Mouse (Mus musculus) myocyte (in vitro differentiated cells): ENCODE measurements around the gene Unc79. TPM values are rescaled to one million over a fixed set of nuclear protein-coding genes. Genes with fewer than 3 reads are reported as not detected.

Source experiments
- H3K27me3 ChIP-seq: one replicate; pipeline ENCODE4 v1.6.1; 2011; ENCODE audit not compliant: control insufficient read depth, insufficient read depth, insufficient read length
- H3K36me3 ChIP-seq: one replicate; pipeline ENCODE4 v1.6.1; 2011; ENCODE audit not compliant: control insufficient read depth, insufficient read depth
- H3K4me2 ChIP-seq: one replicate; pipeline ENCODE4 v1.6.1; 2011; ENCODE audit warnings: low read depth, control low read depth
- H3K4me3 ChIP-seq: one replicate; pipeline ENCODE4 v1.5.1; 2011; ENCODE audit warnings: mild to moderate bottlenecking, control low read depth, moderate library complexity
- H3K79me2 ChIP-seq: one replicate; pipeline ENCODE4 v1.6.1; 2011; ENCODE audit not compliant: control insufficient read depth, insufficient read depth
- H3ac ChIP-seq: one replicate; pipeline ENCODE4 v1.6.1; 2011; ENCODE audit not compliant: control insufficient read depth, insufficient read length
- CEBPB ChIP-seq: IDR thresholded peaks from 2 replicates; pipeline ENCODE4 v1.6.1; 2011; ENCODE audit warnings: mild to moderate bottlenecking, moderate library complexity; ENCODE audit not compliant: poor library complexity, insufficient read depth, severe bottlenecking
- E2F4 ChIP-seq: IDR thresholded peaks from one replicate; pipeline ENCODE4 v1.6.1; 2011; ENCODE audit warnings: mild to moderate bottlenecking, control low read depth, moderate library complexity; ENCODE audit not compliant: insufficient read depth
- MAX ChIP-seq: IDR thresholded peaks from one replicate; pipeline ENCODE4 v1.6.1; 2011; ENCODE audit warnings: low read depth, mild to moderate bottlenecking, control low read depth
- MYOD1 ChIP-seq, 3 experiments: IDR thresholded peaks; one replicate each; pipeline ENCODE4 v1.6.1; 2011; ENCODE audit warnings: control low read depth in 2 of 3, low read depth in 2 of 3, mild to moderate bottlenecking in 2 of 3, moderate library complexity in 1 of 3; ENCODE audit not compliant: insufficient read length in 2 of 3, control insufficient read depth in 1 of 3
- MYOG ChIP-seq, 3 experiments: IDR thresholded peaks; one replicate each; pipeline ENCODE4 v1.6.1; 2011; ENCODE audit warnings: control low read depth in 2 of 3, low read depth in 2 of 3, mild to moderate bottlenecking in 2 of 3; ENCODE audit not compliant: insufficient read length in 2 of 3, control insufficient read depth in 1 of 3, insufficient read depth in 1 of 3
- POLR2A ChIP-seq: IDR thresholded peaks from one replicate; pipeline ENCODE4 v1.6.1; 2011; ENCODE audit warnings: low read depth, mild to moderate bottlenecking, control low read depth, moderate library complexity; ENCODE audit not compliant: insufficient read length
- POLR2AphosphoS2 ChIP-seq: IDR thresholded peaks from one replicate; pipeline ENCODE4 v1.6.1; 2011; ENCODE audit warnings: low read depth, control low read depth; ENCODE audit not compliant: insufficient read length
- REST ChIP-seq: IDR thresholded peaks from one replicate; pipeline ENCODE4 v1.6.1; 2011; ENCODE audit warnings: mild to moderate bottlenecking, control low read depth, moderate library complexity; ENCODE audit not compliant: insufficient read depth, insufficient read length
- SRF ChIP-seq: IDR thresholded peaks from one replicate; pipeline ENCODE4 v1.6.1; 2011; ENCODE audit warnings: low read depth; ENCODE audit not compliant: control insufficient read depth, insufficient read length
- TCF12 ChIP-seq: IDR thresholded peaks from one replicate; pipeline ENCODE4 v1.6.1; 2011; ENCODE audit warnings: mild to moderate bottlenecking, control low read depth; ENCODE audit not compliant: poor library complexity, insufficient read depth, severe bottlenecking
- TCF3 ChIP-seq: IDR thresholded peaks from one replicate; pipeline ENCODE4 v1.6.1; 2011; ENCODE audit warnings: low read depth, control low read depth; ENCODE audit not compliant: insufficient read length
- USF1 ChIP-seq: IDR thresholded peaks from one replicate; pipeline ENCODE4 v1.6.1; 2011; ENCODE audit warnings: low read depth, mild to moderate bottlenecking, control low read depth, moderate library complexity
- polyA plus RNA-seq: library from polyadenylated mRNA; unstranded; fragments of >200 nt; fragmentation: generic; extraction: Trizol; gene quantifications from one replicate; pipeline ENCODE4 v1.2.1, GENCODE M21; 2012; ENCODE audit warnings: missing spikeins

Unc79 gene
- polyA plus RNA-seq, 1 experiment: not detected

GRCm38 (mm10) chr12:103068161-103068560 is 119.5 kb downstream of the Unc79 start:
- Histone ChIP-seq H3K36me3 (no peaks in the 10 kb centered on the region), H3K27me3 (no peaks in the 10 kb centered on the region), H3K79me2 (no peaks in the 10 kb centered on the region), H3ac (no peak overlapping the region), H3K4me2 (no peak overlapping the region), H3K4me3 (no peak overlapping the region)
- TF ChIP-seq POLR2A: no peak
- TF ChIP-seq TCF3: no peak
- no peak for TF ChIP-seq POLR2AphosphoS2
- no peak for TF ChIP-seq MYOD1 (IDR thresholded peaks at IDR 0.05; ENCODE audit: control insufficient read depth in 1 of 3, insufficient read length in 2 of 3, low read depth in 2 of 3)
- no peak for TF ChIP-seq CEBPB
- TF ChIP-seq USF1: no peak
- no peak for TF ChIP-seq MAX
- no peak for TF ChIP-seq REST
- TF ChIP-seq SRF: no peak
- no peak for TF ChIP-seq TCF12
- TF ChIP-seq MYOG (IDR thresholded peaks at IDR 0.05; ENCODE audit: control insufficient read depth in 1 of 3, insufficient read depth in 1 of 3, insufficient read length in 2 of 3, low read depth in 2 of 3): no peak
- no peak for TF ChIP-seq E2F4

GRCm38 (mm10) chr12:103069565-103069964 is 120.9 kb downstream of the Unc79 start:
- Histone ChIP-seq H3K4me3 (no peak overlapping the region), H3K4me2 (no peak overlapping the region), H3K27me3 (no peaks in the 10 kb centered on the region), H3K79me2 (no peaks in the 10 kb centered on the region), H3ac (no peak overlapping the region), H3K36me3 (no peaks in the 10 kb centered on the region)
- TF ChIP-seq SRF (no peak), TCF12 (no peak), MYOD1 (IDR thresholded peaks at IDR 0.05; ENCODE audit: control insufficient read depth in 1 of 3, insufficient read length in 2 of 3, low read depth in 2 of 3) (no peak), POLR2AphosphoS2 (no peak)

- no peaks in the 10 kb centered on the region for H3K79me2 ChIP-seq
- no peak overlapping the region for H3K4me2 ChIP-seq
- no peak overlapping the region for H3K4me3 ChIP-seq
- TF ChIP-seq TCF3 (no peak), CEBPB (no peak), POLR2AphosphoS2 (no peak), REST (no peak), POLR2A (no peak), MAX (no peak), MYOD1 (IDR thresholded peaks at IDR 0.05; ENCODE audit: control insufficient read depth in 1 of 3, insufficient read length in 2 of 3, low read depth in 2 of 3) (no peak)
- H3ac ChIP-seq: no peak overlapping the region
- H3K36me3 ChIP-seq: no peaks in the 10 kb centered on the region
- peaks cover 2% of the 10 kb centered on the region for H3K27me3 ChIP-seq
Measured at GRCm38 (mm10) chr12:103073953-103074352, 125.3 kb downstream of the Unc79 start.

- H3K36me3 ChIP-seq: no peaks in the 10 kb centered on the region
- H3ac ChIP-seq: no peak overlapping the region
- no peaks in the 10 kb centered on the region for H3K79me2 ChIP-seq
- TF ChIP-seq E2F4 (no peak), USF1 (no peak), SRF (no peak), POLR2A (no peak), MYOG (IDR thresholded peaks at IDR 0.05; ENCODE audit: control insufficient read depth in 1 of 3, insufficient read depth in 1 of 3, insufficient read length in 2 of 3, low read depth in 2 of 3) (no peak), CEBPB (no peak), TCF3 (no peak), POLR2AphosphoS2 (no peak), REST (no peak), TCF12 (no peak), MYOD1 (IDR thresholded peaks at IDR 0.05; ENCODE audit: control insufficient read depth in 1 of 3, insufficient read length in 2 of 3, low read depth in 2 of 3) (no peak), MAX (no peak)
- peaks cover 5% of the 10 kb centered on the region for H3K27me3 ChIP-seq
- no peak overlapping the region for H3K4me3 ChIP-seq
- H3K4me2 ChIP-seq: no peak overlapping the region
Measured at GRCm38 (mm10) chr12:103078751-103079150, 130.1 kb downstream of the Unc79 start.

- H3ac ChIP-seq: no peak overlapping the region
- no peaks in the 10 kb centered on the region for H3K79me2 ChIP-seq
- H3K4me3 ChIP-seq: no peak overlapping the region
- H3K4me2 ChIP-seq: no peak overlapping the region
- TF ChIP-seq MYOG (IDR thresholded peaks at IDR 0.05; ENCODE audit: control insufficient read depth in 1 of 3, insufficient read depth in 1 of 3, insufficient read length in 2 of 3, low read depth in 2 of 3) (no peak), USF1 (no peak), MAX (no peak), TCF12 (no peak), MYOD1 (IDR thresholded peaks at IDR 0.05; ENCODE audit: control insufficient read depth in 1 of 3, insufficient read length in 2 of 3, low read depth in 2 of 3) (no peak), POLR2A (no peak), E2F4 (no peak), TCF3 (no peak), REST (no peak), POLR2AphosphoS2 (no peak), CEBPB (no peak), SRF (no peak)
- H3K27me3 ChIP-seq: peaks cover 5% of the 10 kb centered on the region
- no peaks in the 10 kb centered on the region for H3K36me3 ChIP-seq
Measured at GRCm38 (mm10) chr12:103080055-103080454, 131.4 kb downstream of the Unc79 start.
